Mouse (Mus musculus) heart, adult 2 months (tissue): ENCODE results near the gene Snrnp35. TPM values are rescaled to one million over a fixed set of nuclear protein-coding genes. Genes with fewer than 3 reads are reported as not detected.

ENCODE experiments used
- DNase-seq, 2 experiments: peaks; one replicate each; pipeline ENCODE4 v3.0.0; 2021
- H3K27ac ChIP-seq: fragments of 200-600 bp; 2 replicates; pipeline ENCODE4 v1.8.1; 2022
- H3K27me3 ChIP-seq: fragments of 200-500 bp; 2 replicates; pipeline ENCODE4 v1.6.1; 2012; ENCODE audit warnings: mild to moderate bottlenecking, low read length, inconsistent platforms, mixed read lengths; ENCODE audit not compliant: control insufficient read depth, insufficient read depth
- H3K36me3 ChIP-seq: fragments of 200-500 bp; 2 replicates; pipeline ENCODE4 v1.6.1; 2012; ENCODE audit warnings: low read length, inconsistent platforms; ENCODE audit not compliant: control insufficient read depth, insufficient read depth
- H3K4me1 ChIP-seq: fragments of 200-500 bp; 2 replicates; pipeline ENCODE4 v1.6.1; 2011; ENCODE audit warnings: low read length; ENCODE audit not compliant: control insufficient read depth, insufficient read depth
- H3K4me3 ChIP-seq: fragments of 200-600 bp; 2 replicates; pipeline ENCODE4 v1.8.1; 2022
- H3K79me2 ChIP-seq: fragments of 200-500 bp; replicated peaks from 2 replicates; pipeline ENCODE4 v1.6.1; 2012; ENCODE audit warnings: mild to moderate bottlenecking, inconsistent platforms, low read length, moderate library complexity, mixed read lengths; ENCODE audit not compliant: control insufficient read depth, insufficient read depth
- H3K9ac ChIP-seq: fragments of 200-500 bp; 2 replicates; pipeline ENCODE4 v1.6.1; 2012; ENCODE audit warnings: low read depth, mild to moderate bottlenecking, control low read depth, inconsistent platforms, low read length, mixed read lengths
- CTCF ChIP-seq: fragments of 200-600 bp; IDR thresholded peaks from 2 replicates; pipeline ENCODE4 v1.8.1; 2022; ENCODE audit warnings: antibody characterized with exemption, mild to moderate bottlenecking, moderate library complexity
- EP300 ChIP-seq: fragments of 200-500 bp; IDR thresholded peaks from 2 replicates; pipeline ENCODE4 v1.6.1; 2011; ENCODE audit warnings: low read depth, low read length, control low read depth; ENCODE audit not compliant: insufficient read depth
- POLR2A ChIP-seq: fragments of 200-500 bp; IDR thresholded peaks from 2 replicates; pipeline ENCODE4 v1.6.1; 2011; ENCODE audit warnings: mild to moderate bottlenecking, low read depth, low read length, control low read depth; ENCODE audit not compliant: insufficient read depth
- WGBS: fragments of 180-500 bp; shearing (Covaris S2); methylation state at CpG from one replicate; pipeline ENCODE4 v1.1.7; 2018; 5-methylcytosine and 5-hydroxymethylcytosine counted together
- intact Hi-C: fragments of 180-260 bp; cut with DNase I; formaldehyde crosslinking; loops from one replicate; pipeline ENCODE4 v1.15.1; 2025
- polyA plus RNA-seq: library from polyadenylated mRNA; depleted of rRNA; stranded (reverse); fragments of >200 nt; gene quantifications from 2 replicates; pipeline ENCODE4 v1.2.3, GENCODE M21; 2012
- total RNA-seq, 2 experiments: library from RNA; stranded (reverse); gene quantifications; 2 replicates each; pipeline ENCODE4 v1.2.3; 2021

Gene Snrnp35
- total and polyA plus RNA-seq, 3 experiments = 2.4 to 14.5 (median 10.5) TPM

DNA sequence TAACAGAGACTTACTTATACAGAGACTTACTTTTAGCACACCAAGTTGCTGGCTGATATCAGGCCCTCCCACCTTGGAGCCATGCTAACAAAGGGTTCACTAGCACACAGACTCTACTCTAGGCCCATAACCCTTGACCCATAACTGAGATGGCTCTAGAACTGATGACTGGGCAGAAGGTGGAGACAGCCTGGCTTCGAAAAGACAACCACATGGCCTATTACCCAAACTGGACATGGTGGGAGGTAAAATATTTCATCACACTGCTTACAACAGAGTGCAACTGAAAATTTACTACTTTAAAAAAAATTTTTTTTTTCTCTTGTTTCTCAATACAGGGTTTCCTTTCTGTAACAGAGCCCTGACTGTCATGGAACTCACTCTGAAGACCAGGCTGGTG lies 15.2 kb upstream of the Snrnp35 start:
- Histone ChIP-seq H3K36me3 (no peaks in the 10 kb centered on the region), H3K9ac (no peak overlapping the region), H3K79me2 (no peaks in the 10 kb centered on the region), H3K4me3 (no peak overlapping the region), H3K27me3 (no peaks in the 10 kb centered on the region), H3K4me1 (no peaks in the 10 kb centered on the region), H3K27ac (no peak overlapping the region)
- WGBS = 91% methylated on average over 1 of the region's 1 CpGs
- intact Hi-C loops = no loop called here
- DNase-seq = no peak
- no peak for TF ChIP-seq POLR2A
- TF ChIP-seq EP300 = no peak
- TF ChIP-seq CTCF = no peak

DNA sequence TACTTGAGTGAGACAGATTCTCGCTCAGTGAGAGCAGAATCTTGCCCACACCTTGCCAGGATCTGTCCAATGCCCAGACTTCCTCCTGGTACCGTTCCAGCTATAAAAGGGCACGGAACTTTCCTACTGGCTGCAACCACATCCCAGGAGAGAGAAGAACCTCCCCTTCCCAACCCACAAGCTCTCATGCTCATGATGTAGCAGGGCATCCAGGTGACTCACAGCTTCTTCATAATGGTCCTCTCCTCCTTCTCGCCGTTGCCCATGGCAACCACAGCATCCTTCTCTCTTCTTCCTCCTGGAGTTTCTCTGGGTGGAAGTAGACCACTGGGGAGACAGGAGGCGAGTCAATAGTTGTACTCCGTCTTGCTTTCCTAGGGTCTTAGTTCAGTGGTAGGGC lies 14.6 kb upstream of the Snrnp35 start:
- WGBS = 91% methylated on average over 7 of the region's 7 CpGs

DNA sequence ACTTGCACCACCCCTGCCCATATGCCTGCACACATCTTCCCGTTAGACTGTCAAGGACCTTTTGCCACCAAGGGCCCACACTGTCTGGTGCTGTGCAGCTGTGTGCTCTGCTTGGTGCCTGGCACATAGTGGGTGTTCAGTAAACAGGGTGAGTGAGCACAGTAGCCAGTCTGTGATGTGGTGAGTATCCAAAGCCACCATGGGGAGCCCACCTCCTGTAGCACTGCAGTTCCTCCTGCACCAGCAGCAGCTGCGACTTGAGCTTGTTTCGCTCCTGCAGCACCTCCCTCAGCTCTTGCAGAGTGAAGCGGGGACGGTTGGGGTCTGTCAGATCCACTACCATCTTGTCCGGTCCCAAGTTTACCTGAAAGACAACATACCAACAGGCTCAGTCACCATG lies 13.4 kb upstream of the Snrnp35 start:
- no peak overlapping the region for H3K9ac ChIP-seq
- peaks cover 2% of the 10 kb centered on the region; the same call in 1 of the 2 replicates for H3K79me2 ChIP-seq
- 92% methylated on average over 6 of the region's 6 CpGs for WGBS
- H3K4me1 ChIP-seq = no peaks in the 10 kb centered on the region
- DNase-seq = no peak
- H3K27me3 ChIP-seq = no peaks in the 10 kb centered on the region
- no peak overlapping the region for H3K27ac ChIP-seq
- TF ChIP-seq CTCF (no peak), POLR2A (no peak), EP300 (no peak)
- intact Hi-C loops = no loop called here
- H3K4me3 ChIP-seq = no peak overlapping the region
- H3K36me3 ChIP-seq = no peaks in the 10 kb centered on the region

More for the DNA sequence above, 14.6 kb upstream of the Snrnp35 start:
- Histone ChIP-seq H3K4me3 (no peak overlapping the region), H3K36me3 (no peaks in the 10 kb centered on the region), H3K9ac (no peak overlapping the region), H3K27me3 (no peaks in the 10 kb centered on the region), H3K27ac (no peak overlapping the region), H3K79me2 (peaks cover 2% of the 10 kb centered on the region; the same call in 1 of the 2 replicates), H3K4me1 (no peaks in the 10 kb centered on the region)
- TF ChIP-seq EP300 (no peak), POLR2A (no peak), CTCF (no peak)
- intact Hi-C loops = no loop called here
- DNase-seq = no peak

DNA sequence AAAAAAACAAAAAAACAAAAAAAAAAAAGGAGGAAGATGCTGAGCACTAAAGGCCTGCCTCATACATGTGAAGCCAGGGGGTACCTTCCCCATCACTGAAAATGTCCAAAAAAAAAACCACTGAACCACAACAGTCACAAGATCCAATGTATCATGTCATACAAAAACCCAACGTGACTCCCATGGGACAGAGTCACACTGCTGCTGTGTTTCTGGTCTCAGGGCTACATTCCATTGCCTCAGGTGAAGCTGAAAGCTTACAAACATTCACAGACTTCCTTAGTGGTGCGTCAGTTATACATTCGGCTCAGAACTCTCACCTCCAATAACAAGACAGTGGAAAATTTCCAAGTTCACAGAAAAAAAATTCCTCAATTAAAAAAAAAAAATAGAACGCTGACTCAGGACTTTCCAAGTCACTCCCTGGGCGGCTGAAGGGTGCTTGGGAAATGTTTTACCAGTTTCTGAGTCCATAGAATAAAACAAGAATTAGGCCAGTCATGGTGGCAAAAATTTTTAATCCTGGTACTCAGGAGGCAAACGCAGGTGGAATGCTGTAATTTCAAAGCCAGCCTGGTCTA lies 12.3 kb upstream of the Snrnp35 start:
- 82% methylated on average over 6 of the region's 6 CpGs for WGBS
- H3K27me3 ChIP-seq = no peaks in the 10 kb centered on the region
- no peak overlapping the region for H3K27ac ChIP-seq
- no peak overlapping the region for H3K4me3 ChIP-seq
- H3K4me1 ChIP-seq = peaks cover 2% of the 10 kb centered on the region; the same call in 1 of the 2 replicates
- TF ChIP-seq EP300 (no peak), CTCF (no peak), POLR2A (no peak)
- no peaks in the 10 kb centered on the region for H3K36me3 ChIP-seq
- H3K9ac ChIP-seq = no peak overlapping the region
- DNase-seq = no peak
- intact Hi-C loops = no loop called here
- peaks cover 2% of the 10 kb centered on the region; the same call in 1 of the 2 replicates for H3K79me2 ChIP-seq

DNA sequence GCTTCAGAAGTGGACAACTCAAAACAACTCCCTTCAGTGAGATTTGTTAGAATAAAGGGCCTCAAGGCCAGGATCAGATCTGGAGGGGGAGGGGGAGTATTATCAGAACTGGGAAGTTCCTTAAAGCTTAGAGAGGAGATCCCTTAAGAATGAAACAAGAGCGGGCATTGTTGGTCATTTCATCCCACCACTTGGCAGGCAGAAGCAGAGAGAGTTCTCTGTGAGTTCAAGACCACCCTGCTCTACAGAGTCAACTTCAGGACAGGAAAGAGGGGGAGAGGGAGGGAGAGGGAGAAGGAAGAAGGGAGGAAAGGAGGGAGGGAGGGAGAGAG lies 4.1 kb upstream of the Snrnp35 start:
- no peak for DNase-seq
- peak overlapping the region; percentile 63 for H3K27ac ChIP-seq
- intact Hi-C loops = no loop called here
- no peaks in the 10 kb centered on the region for H3K36me3 ChIP-seq
- no peak overlapping the region; the same call in 1 of the 2 replicates for H3K9ac ChIP-seq
- TF ChIP-seq EP300 = no peak
- TF ChIP-seq POLR2A = no peak
- no peak for TF ChIP-seq CTCF
- peaks cover 1% of the 10 kb centered on the region; the same call in 1 of the 2 replicates for H3K79me2 ChIP-seq
- no peaks in the 10 kb centered on the region for H3K27me3 ChIP-seq
- peaks cover 6% of the 10 kb centered on the region for H3K4me1 ChIP-seq
- 58% methylated on average over 1 of the region's 1 CpGs for WGBS
- peak overlapping the region; percentile 86; the same call in 1 of the 2 replicates for H3K4me3 ChIP-seq

DNA sequence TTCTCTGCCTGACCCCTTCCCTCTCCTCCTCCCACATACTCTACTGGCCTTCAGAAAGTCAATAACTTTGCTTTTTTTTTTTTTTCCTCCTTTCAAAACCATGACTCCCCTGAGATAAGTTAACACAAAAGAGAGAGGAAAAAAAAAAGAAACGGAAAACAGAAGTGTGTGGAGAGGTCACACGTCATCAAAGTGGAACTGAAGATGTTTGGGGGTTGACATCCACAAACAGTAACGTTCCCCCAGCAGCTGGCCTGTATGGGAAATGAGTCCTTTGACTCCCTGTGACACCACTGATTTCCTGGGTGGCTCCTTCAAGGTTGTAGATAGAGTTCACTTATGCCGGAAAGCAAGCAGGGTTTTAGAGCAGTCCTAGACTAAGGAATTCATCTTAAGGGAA lies 2.8 kb upstream of the Snrnp35 start:
- no peak for TF ChIP-seq EP300
- no peak for TF ChIP-seq CTCF
- TF ChIP-seq POLR2A = no peak
- Histone ChIP-seq H3K27me3 (no peaks in the 10 kb centered on the region), H3K27ac (no peak overlapping the region), H3K36me3 (no peaks in the 10 kb centered on the region), H3K79me2 (peaks cover 1% of the 10 kb centered on the region; the same call in 1 of the 2 replicates), H3K4me1 (peaks cover 5% of the 10 kb centered on the region), H3K4me3 (no peak overlapping the region), H3K9ac (no peak overlapping the region)
- 42% methylated on average over 4 of the region's 4 CpGs for WGBS
- no peak for DNase-seq
- intact Hi-C loops = loop anchor here (5.0 kb wide), 1 partner anchor 53 kb away; the partner anchor contains the start of gene Sbno1
